ENCODE assay signal across 27 mouse cellular contexts in the genomic region with DNA sequence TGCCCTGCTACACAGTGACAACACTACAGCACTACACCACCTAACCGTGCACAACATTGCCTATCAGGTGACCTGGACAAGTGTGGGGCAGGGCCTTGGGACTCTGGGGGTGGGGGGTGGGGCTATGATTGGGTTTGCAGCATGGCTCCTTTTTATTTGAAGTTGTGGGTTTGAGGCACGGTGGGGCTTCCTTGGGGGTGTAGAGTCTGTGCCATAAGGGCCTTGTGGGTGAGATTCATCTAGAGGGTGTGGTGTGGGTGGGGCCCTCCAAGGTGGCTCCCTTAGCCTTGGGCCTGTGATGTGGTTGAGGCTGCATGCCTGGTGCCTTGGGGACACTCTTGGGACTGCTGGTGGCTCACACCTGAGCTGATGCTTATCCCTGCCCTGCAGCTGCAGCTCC. TPM values are rescaled to one million over a fixed set of nuclear protein-coding genes. Genes with fewer than 3 reads are reported as not detected.
A peak's percentile ranks its signal among the peaks of the same experiment; 100 is the strongest.
DNase-seq lines count a peak whose midpoint lies in the region; ATAC-seq and TF ChIP-seq lines count a peak whose summit lies in the region.
"Had no signal": no experiment of that assay in that cellular context is flagged by ENCODE, and none has a peak within 500 bp of the region (broad histone marks: within the 10 kb centered on the region; RNA-seq: fewer than 3 reads in every experiment).

No protein-coding gene starts in this region.

- no peaks in the 10 kb centered on the region for H3K9me3 ChIP-seq in liver, postnatal 0 days (ENCODE audit: low read length)
- no peaks in the 10 kb centered on the region for H3K9me3 ChIP-seq in G1E (replicated peaks)
- no peaks in the 10 kb centered on the region for H3K9me3 ChIP-seq in intestine, postnatal 0 days (ENCODE audit: control insufficient read depth)
- H3K9me3 ChIP-seq in intestine, embryonic 16.5 days (ENCODE audit: control insufficient read depth, low read length): no peaks in the 10 kb centered on the region
- H3K9me3 ChIP-seq: heart, embryonic 13.5 days; limb, embryonic 12.5 days; liver, embryonic 12.5 days; midbrain, embryonic 15.5 days; neural tube, embryonic 13.5 days had no signal

- H3K4me1 ChIP-seq in liver, postnatal 0 days (ENCODE audit: insufficient read depth): peaks cover 10% of the 10 kb centered on the region; the same call in 1 of the 2 replicates
- H3K4me1 ChIP-seq in G1E (ENCODE audit: insufficient read depth, low read depth, low read length): peaks cover 55% of the 10 kb centered on the region
- no peaks in the 10 kb centered on the region for H3K4me1 ChIP-seq in intestine, postnatal 0 days (replicated peaks; ENCODE audit: control insufficient read depth, insufficient read depth, low read length)
- no peaks in the 10 kb centered on the region for H3K4me1 ChIP-seq in intestine, embryonic 16.5 days (ENCODE audit: control insufficient read depth, insufficient read depth, low read length)
- H3K4me1 ChIP-seq: limb, embryonic 12.5 days had no signal

- no peak for TF ChIP-seq EP300 in liver, postnatal 0 days (IDR thresholded peaks at IDR 0.05; ENCODE audit: low read depth)

- peak; percentile 14 for DNase-seq in liver
- no peak for DNase-seq in liver, postnatal 0 days
- DNase-seq in G1E (ENCODE audit: low spot score): no peak
- DNase-seq in c-Kit-negative CD71-positive TER-119-positive erythroid progenitor cells, embryonic 14.5 days (ENCODE audit: low read depth, low spot score): peak; percentile 32
- peak; percentile 56 for DNase-seq in thymus, postnatal 14 days
- DNase-seq in kidney, postnatal 14 days: no peak
- DNase-seq: adrenal gland, adult 8-10 months; B cell, adult 2 months; cerebellum, adult 8-10 months; forebrain, postnatal 0 days; gastrocnemius, postnatal 14 days; heart, adult 18-20 months; kidney, adult 9 months; kidney, postnatal 25 days; layer of hippocampus, postnatal 36 days; lung, adult 2 months; lung, postnatal 14 days; right cerebral cortex, adult 18-20 months had no signal

- no peak overlapping the region for H3K4me2 ChIP-seq in liver, postnatal 0 days (ENCODE audit: low read depth, low read length)
- no peak overlapping the region for H3K4me2 ChIP-seq in intestine, postnatal 0 days (replicated peaks; ENCODE audit: low read depth)
- no peak overlapping the region for H3K4me2 ChIP-seq in intestine, embryonic 16.5 days (ENCODE audit: low read depth, low read length)
- H3K4me2 ChIP-seq: heart, embryonic 13.5 days; hindbrain, embryonic 14.5 days; limb, embryonic 12.5 days; liver, embryonic 12.5 days; midbrain, embryonic 15.5 days; neural tube, embryonic 13.5 days had no signal

- no peak for ATAC-seq in liver, postnatal 0 days
- no peak for ATAC-seq in G1E (ENCODE audit: extremely low read depth, insufficient number of reproducible peaks, low FRiP score, poor library complexity, severe bottlenecking)
- ATAC-seq in intestine, postnatal 0 days: no peak
- no peak for ATAC-seq in intestine, embryonic 16.5 days
- ATAC-seq: forebrain, postnatal 0 days; liver, embryonic 12.5 days; midbrain, embryonic 15.5 days had no signal

- H3K4me3 ChIP-seq in liver, postnatal 0 days (ENCODE audit: low read depth, low read length): no peak overlapping the region
- peak overlapping the region; percentile 43; the same call in 1 of the 2 replicates for H3K4me3 ChIP-seq in G1E (ENCODE audit: low read depth, low read length)
- no peak overlapping the region for H3K4me3 ChIP-seq in intestine, postnatal 0 days (ENCODE audit: low read depth, low read length)
- H3K4me3 ChIP-seq in intestine, embryonic 16.5 days (ENCODE audit: low read length): no peak overlapping the region
- H3K4me3 ChIP-seq: heart, embryonic 13.5 days; layer of hippocampus, adult 2 months; limb, embryonic 12.5 days; liver, embryonic 12.5 days; midbrain, embryonic 15.5 days; neural tube, embryonic 13.5 days had no signal

- 68% methylated on average over 2 of the region's 2 CpGs for WGBS in liver, postnatal 0 days (ENCODE audit: insufficient replicate concordance)
- 61% methylated on average over 2 of the region's 2 CpGs for WGBS in intestine, postnatal 0 days
- 87% methylated on average over 2 of the region's 2 CpGs for WGBS in intestine, embryonic 16.5 days

- no peak for TF ChIP-seq CTCF in liver, postnatal 0 days (IDR thresholded peaks at IDR 0.05; ENCODE audit: low read depth)
- no peak for TF ChIP-seq CTCF in G1E (IDR thresholded peaks at IDR 0.05; ENCODE audit: low read depth, low read length)
- TF ChIP-seq CTCF in intestine, postnatal 0 days (IDR thresholded peaks at IDR 0.05; ENCODE audit: low read depth): no peak

- H3K27me3 ChIP-seq in liver, postnatal 0 days (ENCODE audit: insufficient read depth, low read length): no peaks in the 10 kb centered on the region
- H3K27me3 ChIP-seq in G1E (ENCODE audit: insufficient read depth, low read length): no peaks in the 10 kb centered on the region
- no peaks in the 10 kb centered on the region for H3K27me3 ChIP-seq in intestine, postnatal 0 days (replicated peaks; ENCODE audit: control insufficient read depth, insufficient read depth, low read length)
- H3K27me3 ChIP-seq in intestine, embryonic 16.5 days (replicated peaks; ENCODE audit: control insufficient read depth, insufficient read depth, low read length): no peaks in the 10 kb centered on the region
- H3K27me3 ChIP-seq: heart, embryonic 13.5 days; limb, embryonic 12.5 days; liver, embryonic 12.5 days; midbrain, embryonic 15.5 days; neural tube, embryonic 13.5 days had no signal

- H3K36me3 ChIP-seq in liver, postnatal 0 days (replicated peaks; ENCODE audit: insufficient read depth, low read length): peaks cover 26% of the 10 kb centered on the region
- H3K36me3 ChIP-seq in G1E (replicated peaks): peaks cover 82% of the 10 kb centered on the region
- H3K36me3 ChIP-seq in intestine, postnatal 0 days (ENCODE audit: control insufficient read depth, insufficient read depth): peaks cover 40% of the 10 kb centered on the region
- 0 out of 2 replicates have a peak, but pooled peaks cover 2% of the 10 kb centered on the region for H3K36me3 ChIP-seq in intestine, embryonic 16.5 days (ENCODE audit: control insufficient read depth, insufficient read depth, low read length)

- H3K9ac ChIP-seq in liver, postnatal 0 days (replicated peaks): no peak overlapping the region
- no peak overlapping the region for H3K9ac ChIP-seq in intestine, postnatal 0 days (ENCODE audit: low read depth, low read length)
- no peak overlapping the region for H3K9ac ChIP-seq in intestine, embryonic 16.5 days (ENCODE audit: low read depth, low read length)
- H3K9ac ChIP-seq: forebrain, postnatal 0 days; heart, embryonic 13.5 days; hindbrain, embryonic 14.5 days; limb, embryonic 12.5 days; liver, embryonic 12.5 days; midbrain, embryonic 15.5 days; neural tube, embryonic 13.5 days had no signal

- no peak overlapping the region for H3K27ac ChIP-seq in liver, postnatal 0 days (ENCODE audit: low read depth)
- no peak overlapping the region for H3K27ac ChIP-seq in intestine, postnatal 0 days (ENCODE audit: low read depth, low read length)
- no peak overlapping the region for H3K27ac ChIP-seq in intestine, embryonic 16.5 days (ENCODE audit: low read length)
- H3K27ac ChIP-seq: heart, embryonic 13.5 days; hindbrain, embryonic 14.5 days; layer of hippocampus, adult 2 months; limb, embryonic 12.5 days; liver, embryonic 12.5 days; midbrain, embryonic 15.5 days; neural tube, embryonic 13.5 days had no signal

RNA-seq across cellular contexts. Expression of a gene that starts 5.1 kb away (rescaled TPM):
- polyA plus RNA-seq in liver, postnatal 0 days (2015; fragmentation: Nextera tagmentation; extraction: Ambion mirVana): 29.5 and 35.2 TPM in 2 replicates
- 193 and 214 TPM in 2 replicates for total RNA-seq in G1E (2014; fragmentation: Nextera tagmentation)
- 72.7 and 74.3 TPM in 2 replicates for total RNA-seq in G1E (2017)
- 427 and 533 TPM in 2 replicates for polyA plus RNA-seq in G1E (2012)
- 69.6 and 74.7 TPM in 2 replicates for polyA plus RNA-seq in intestine, postnatal 0 days (2015; fragmentation: Nextera tagmentation; extraction: Ambion mirVana)
- 77.7 and 82.5 TPM in 2 replicates for polyA plus RNA-seq in intestine, embryonic 16.5 days (2015; fragmentation: Nextera tagmentation; extraction: Ambion mirVana)

RNA-seq across cellular contexts. Expression of a gene that starts 8.0 kb away (rescaled TPM):
- polyA plus RNA-seq in liver, postnatal 0 days (2015; fragmentation: Nextera tagmentation; extraction: Ambion mirVana): 11.3 and 13.7 TPM in 2 replicates
- total RNA-seq in G1E (2014; fragmentation: Nextera tagmentation): 20.7 and 26.4 TPM in 2 replicates
- total RNA-seq in G1E (2017): 34.3 and 43.8 TPM in 2 replicates
- polyA plus RNA-seq in G1E (2012): 70.9 and 72.7 TPM in 2 replicates
- polyA plus RNA-seq in intestine, postnatal 0 days (2015; fragmentation: Nextera tagmentation; extraction: Ambion mirVana): 16.9 and 17.9 TPM in 2 replicates
- polyA plus RNA-seq in intestine, embryonic 16.5 days (2015; fragmentation: Nextera tagmentation; extraction: Ambion mirVana): 51.1 and 60.3 TPM in 2 replicates

RNA-seq across cellular contexts. Expression of a gene that starts 52.0 kb away (rescaled TPM):
- polyA plus RNA-seq in liver, postnatal 0 days (2015; fragmentation: Nextera tagmentation; extraction: Ambion mirVana): 19.1 and 23.5 TPM in 2 replicates
- total RNA-seq in G1E (2014; fragmentation: Nextera tagmentation) (87.9 and 94.1 TPM in 2 replicates), G1E (2017) (79.7 and 81.3 TPM in 2 replicates)
- 123 and 138 TPM in 2 replicates for polyA plus RNA-seq in G1E (2012)
- polyA plus RNA-seq in intestine, postnatal 0 days (2015; fragmentation: Nextera tagmentation; extraction: Ambion mirVana): 41.0 and 42.8 TPM in 2 replicates
- 119 and 127 TPM in 2 replicates for polyA plus RNA-seq in intestine, embryonic 16.5 days (2015; fragmentation: Nextera tagmentation; extraction: Ambion mirVana)

Comparison
In these comparisons a context has a peak if more than half of its experiments do, and no peak if none do; other contexts are left out.
1. DNase-seq: peak in liver (single experiment), c-Kit-negative CD71-positive TER-119-positive erythroid progenitor cells, embryonic 14.5 days (single experiment) and thymus, postnatal 14 days (single experiment); none in liver, postnatal 0 days (single experiment), G1E (single experiment) and kidney, postnatal 14 days (single experiment).